Mouse (Mus musculus): ENCODE measurements around the gene Gpr4. TPM values are rescaled to one million over a fixed set of nuclear protein-coding genes. Genes with fewer than 3 reads are reported as not detected.

Gene Gpr4
- polyA plus RNA-seq (2017; shearing (Covaris generic)), result 0.16 TPM

GRCm38 (mm10) chr7:19211996-19212755 is at the start of gene Gpr4:
Gene Gpr4 (plus strand): TSS chr7:19212538.

DNA sequence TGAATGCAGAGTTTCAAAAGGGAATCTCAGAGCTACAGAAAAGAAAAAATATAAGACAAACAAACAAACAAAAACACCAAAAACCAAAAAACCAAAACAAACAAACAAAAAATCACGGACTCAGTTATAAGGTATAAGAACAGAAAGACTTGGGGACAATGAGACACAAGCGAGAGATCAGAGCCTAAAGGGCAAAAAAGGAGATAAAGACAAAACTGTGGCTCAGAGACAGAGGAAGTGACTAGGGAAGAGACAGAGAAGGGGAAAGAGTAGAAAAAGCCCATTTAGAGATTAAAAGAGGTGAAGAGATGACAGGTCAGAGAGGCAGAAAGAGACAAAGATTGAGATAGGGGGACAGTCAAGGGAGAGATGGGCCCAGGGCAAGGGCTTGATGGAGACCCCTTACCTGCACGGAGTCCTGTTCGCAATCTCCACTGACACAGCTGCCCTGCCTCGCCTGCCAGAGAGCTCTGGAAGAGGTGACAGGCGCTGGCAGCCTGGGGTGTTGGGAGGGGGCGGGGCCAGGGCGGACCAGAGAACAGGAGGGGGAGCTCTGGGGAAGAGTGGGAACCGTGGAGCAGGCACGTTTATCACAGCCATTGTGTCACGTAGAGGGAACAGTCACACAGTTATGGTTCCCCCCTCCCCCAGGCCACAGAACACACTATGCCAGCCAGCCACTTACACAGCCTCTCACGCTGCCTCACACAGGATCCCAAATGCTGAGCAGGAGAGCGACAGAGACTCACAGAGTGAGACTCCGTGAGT is 46.5 kb upstream of the Gpr4 start, which contains the start of gene Gipr:
Gene Gipr (minus strand): TSS at position 472 of the 768 bp plus-strand sequence.

GRCm38 (mm10) chr7:19175708-19176515 is 36.4 kb upstream of the Gpr4 start, which contains the start of gene Eml2:
Gene Eml2 (plus strand): TSS chr7:19176421.

GRCm38 (mm10) chr7:19227883-19228792 is 15.8 kb downstream of the Gpr4 start, which contains the start of gene Opa3:
Gene Opa3 (plus strand): TSS chr7:19228334.

GRCm38 (mm10) chr7:19271238-19272172 is 59.2 kb downstream of the Gpr4 start, which contains the start of gene Vasp:
Gene Vasp (minus strand): TSS chr7:19271817.

Other genes starting within 250 kb of the Gpr4 start
- gene Nanos2, start 225.1 kb upstream of the Gpr4 start, polyA plus RNA-seq (2017; shearing (Covaris generic)), result not detected
- gene Mypop, start 221.3 kb upstream of the Gpr4 start, polyA plus RNA-seq (2017; shearing (Covaris generic)), result 3.5 TPM
- 4.6 TPM for gene Irf2bp1, start 208.5 kb upstream of the Gpr4 start, polyA plus RNA-seq (2017; shearing (Covaris generic))
- gene Foxa3, start 189.0 kb upstream of the Gpr4 start, polyA plus RNA-seq (2017; shearing (Covaris generic)), result not detected
- 23.2 TPM for gene Sympk, start 188.2 kb upstream of the Gpr4 start, polyA plus RNA-seq (2017; shearing (Covaris generic))
- gene Rsph6a, start 157.8 kb upstream of the Gpr4 start, polyA plus RNA-seq (2017; shearing (Covaris generic)), result not detected
- gene Dmwd, start 136.3 kb upstream of the Gpr4 start, polyA plus RNA-seq (2017; shearing (Covaris generic)), result 0.22 TPM
- 1.0 TPM for gene Dmpk, start 128.7 kb upstream of the Gpr4 start, polyA plus RNA-seq (2017; shearing (Covaris generic))
- 0.39 TPM for gene Six5, start 117.9 kb upstream of the Gpr4 start, polyA plus RNA-seq (2017; shearing (Covaris generic))
- gene Gm4969, start 94.2 kb upstream of the Gpr4 start, polyA plus RNA-seq (2017; shearing (Covaris generic)), result not detected
- gene Fbxo46, start 92.7 kb upstream of the Gpr4 start, polyA plus RNA-seq (2017; shearing (Covaris generic)), result 27.9 TPM
- gene Qpctl, start 63.2 kb upstream of the Gpr4 start, polyA plus RNA-seq (2017; shearing (Covaris generic)), result 9.7 TPM
- 51.3 TPM for gene Snrpd2, start 62.8 kb upstream of the Gpr4 start, polyA plus RNA-seq (2017; shearing (Covaris generic))
- not detected for gene Gipr, start 46.4 kb upstream of the Gpr4 start, polyA plus RNA-seq (2017; shearing (Covaris generic))
- gene Eml2, start 36.1 kb upstream of the Gpr4 start, polyA plus RNA-seq (2017; shearing (Covaris generic)), result 31.6 TPM
- 25.4 TPM for gene Opa3, start 15.8 kb downstream of the Gpr4 start, polyA plus RNA-seq (2017; shearing (Covaris generic))
- 333 TPM for gene Vasp, start 59.3 kb downstream of the Gpr4 start, polyA plus RNA-seq (2017; shearing (Covaris generic))
- gene Ppm1n, start 67.5 kb downstream of the Gpr4 start, polyA plus RNA-seq (2017; shearing (Covaris generic)), result 2.8 TPM
- gene Rtn2, start 70.1 kb downstream of the Gpr4 start, polyA plus RNA-seq (2017; shearing (Covaris generic)), result not detected
- gene Fosb, start 97.5 kb downstream of the Gpr4 start, polyA plus RNA-seq (2017; shearing (Covaris generic)), result 0.78 TPM
- gene Ercc1, start 132.2 kb downstream of the Gpr4 start, polyA plus RNA-seq (2017; shearing (Covaris generic)), result 86.2 TPM
- gene Cd3eap, start 146.9 kb downstream of the Gpr4 start, polyA plus RNA-seq (2017; shearing (Covaris generic)), result 13.9 TPM
- 0.20 TPM for gene Ppp1r13l, start 147.2 kb downstream of the Gpr4 start, polyA plus RNA-seq (2017; shearing (Covaris generic))
- gene Ercc2, start 169.5 kb downstream of the Gpr4 start, polyA plus RNA-seq (2017; shearing (Covaris generic)), result 9.9 TPM
- 17.0 TPM for gene Klc3, start 191.6 kb downstream of the Gpr4 start, polyA plus RNA-seq (2017; shearing (Covaris generic))
- not detected for gene Ckm, start 192.2 kb downstream of the Gpr4 start, polyA plus RNA-seq (2017; shearing (Covaris generic))
- gene Mark4, start 246.3 kb downstream of the Gpr4 start, polyA plus RNA-seq (2017; shearing (Covaris generic)), result 2.0 TPM

Data from activated CD4-positive, CD25-positive, alpha-beta regulatory T cell, adult 9 weeks (primary cell).